Mouse (Mus musculus): ENCODE data around the gene Zfp36l2. TPM values are rescaled to one million over a fixed set of nuclear protein-coding genes. Genes with fewer than 3 reads are reported as not detected.
"Not testable (repeated sequence)": the region's sequence is repeated elsewhere in the genome, so short reads cannot be mapped to it uniquely, and the experiment has no call there.

Gene Zfp36l2
- total RNA-seq, 2 experiments from 2014 or later: 17.1 to 20.4 TPM

GRCm38 (mm10) chr17:84197912-84198344 lies 10.2 kb upstream of the Zfp36l2 start:
- DNase-seq (ENCODE audit: extremely low spot score in 1 of 2, low spot score in 2 of 2): no peak
- intact Hi-C loops (cut with DNase I): no loop called here

- intact Hi-C loops (cut with DNase I): no loop called here
- no peak for DNase-seq (ENCODE audit: extremely low spot score in 1 of 2, low spot score in 2 of 2)
Measured at GRCm38 (mm10) chr17:84196329-84196728, 8.6 kb upstream of the Zfp36l2 start.

GRCm38 (mm10) chr17:84195835-84196234 lies 8.1 kb upstream of the Zfp36l2 start:
- intact Hi-C loops (cut with DNase I): no loop called here
- DNase-seq (ENCODE audit: extremely low spot score in 1 of 2, low spot score in 2 of 2): peak in 1 of 2 experiments; percentile 8

GRCm38 (mm10) chr17:84195003-84195395 lies 7.3 kb upstream of the Zfp36l2 start:
- intact Hi-C loops (cut with DNase I): no loop called here
- DNase-seq (ENCODE audit: extremely low spot score in 1 of 2, low spot score in 2 of 2): peak in 1 of 2 experiments; percentile 14

- intact Hi-C loops (cut with DNase I): no loop called here
Measured at GRCm38 (mm10) chr17:84194282-84195002, 6.7 kb upstream of the Zfp36l2 start.

GRCm38 (mm10) chr17:84193411-84193810 lies 5.7 kb upstream of the Zfp36l2 start:
- DNase-seq (ENCODE audit: extremely low spot score in 1 of 2, low spot score in 2 of 2): peak in 1 of 2 experiments; percentile 15
- intact Hi-C loops (cut with DNase I): no loop called here

More at GRCm38 (mm10) chr17:84194282-84195002, 6.7 kb upstream of the Zfp36l2 start:
- peak in 1 of 2 experiments; percentile 12 for DNase-seq (ENCODE audit: extremely low spot score in 1 of 2, low spot score in 2 of 2)

GRCm38 (mm10) chr17:84191946-84192345 lies 4.2 kb upstream of the Zfp36l2 start:
- intact Hi-C loops (cut with DNase I): loop anchor here (2.0 kb wide), 1 partner anchor 289 kb away; no protein-coding TSS in a partner anchor
- DNase-seq (ENCODE audit: extremely low spot score in 1 of 2, low spot score in 2 of 2): peak in 1 of 2 experiments; percentile 11

- peak; percentile 73 to 85 for DNase-seq (ENCODE audit: extremely low spot score in 1 of 2, low spot score in 2 of 2)
- intact Hi-C loops (cut with DNase I): loop anchor here (2.0 kb wide), 1 partner anchor 288 kb away; no protein-coding TSS in a partner anchor
Measured at GRCm38 (mm10) chr17:84190885-84191284, 3.1 kb upstream of the Zfp36l2 start.

GRCm38 (mm10) chr17:84189127-84189854 lies 1.5 kb upstream of the Zfp36l2 start:
- intact Hi-C loops (cut with DNase I): loop anchor here (5.0 kb wide), 3 partner anchors 92 to 198 kb away; no protein-coding TSS in a partner anchor
- peak in 1 of 2 experiments; percentile 32 for DNase-seq (ENCODE audit: extremely low spot score in 1 of 2, low spot score in 2 of 2)

GRCm38 (mm10) chr17:84188374-84188961 lies 721 bp upstream of the Zfp36l2 start:
- peak; percentile 73 to 95 for DNase-seq (ENCODE audit: extremely low spot score in 1 of 2, low spot score in 2 of 2)
- intact Hi-C loops (cut with DNase I): loop anchor here (5.0 kb wide), 3 partner anchors 91 to 199 kb away; no protein-coding TSS in a partner anchor

GRCm38 (mm10) chr17:84187264-84187663 lies 483 bp downstream of the Zfp36l2 start:
- intact Hi-C loops (cut with DNase I): loop anchor here (5.0 kb wide), 3 partner anchors 90 to 200 kb away; no protein-coding TSS in a partner anchor
- not testable (repeated sequence) for DNase-seq (ENCODE audit: extremely low spot score in 1 of 2, low spot score in 2 of 2)

GRCm38 (mm10) chr17:84186451-84187202 lies 1.1 kb downstream of the Zfp36l2 start:
- DNase-seq (ENCODE audit: extremely low spot score in 1 of 2, low spot score in 2 of 2): peak in 1 of 2 experiments; percentile 65
- intact Hi-C loops (cut with DNase I): loop anchor here (5.0 kb wide), 3 partner anchors 89 to 201 kb away; no protein-coding TSS in a partner anchor

- DNase-seq (ENCODE audit: extremely low spot score in 1 of 2, low spot score in 2 of 2): peak in 1 of 2 experiments; percentile 88
- intact Hi-C loops (cut with DNase I): loop anchor here (5.0 kb wide), 3 partner anchors 89 to 201 kb away; no protein-coding TSS in a partner anchor
Measured at GRCm38 (mm10) chr17:84185581-84186450, 1.9 kb downstream of the Zfp36l2 start.

- intact Hi-C loops (cut with DNase I): loop anchor here (5.0 kb wide), 3 partner anchors 88 to 202 kb away; no protein-coding TSS in a partner anchor
- DNase-seq (ENCODE audit: extremely low spot score in 1 of 2, low spot score in 2 of 2): peak in 1 of 2 experiments; percentile 18
Measured at GRCm38 (mm10) chr17:84185011-84185411, 2.7 kb downstream of the Zfp36l2 start.

GRCm38 (mm10) chr17:84183291-84183781 lies 4.4 kb downstream of the Zfp36l2 start:
- peak; percentile 75 to 91 for DNase-seq (ENCODE audit: extremely low spot score in 1 of 2, low spot score in 2 of 2)
- intact Hi-C loops (cut with DNase I): no loop called here

GRCm38 (mm10) chr17:84182311-84183271 lies 5.2 kb downstream of the Zfp36l2 start:
- intact Hi-C loops (cut with DNase I): no loop called here
- peak in 1 of 2 experiments; percentile 72 for DNase-seq (ENCODE audit: extremely low spot score in 1 of 2, low spot score in 2 of 2)
